Mouse (Mus musculus): ENCODE data around the gene Abca7. TPM values are rescaled to one million over a fixed set of nuclear protein-coding genes. Genes with fewer than 3 reads are reported as not detected.

The Abca7 gene
- polyA plus RNA-seq, 1 experiment from 2014 or later: 4.3 TPM

- Histone ChIP-seq H3K4me1 (peaks cover 54% of the 10 kb centered on the region), H3K4me2 (no peak overlapping the region), H3K27me3 (peaks cover 30% of the 10 kb centered on the region), H3K9me3 (no peaks in the 10 kb centered on the region), H3K9ac (no peak overlapping the region), H3K36me3 (no peaks in the 10 kb centered on the region; the same call in 1 of the 2 replicates), H3K27ac (peak overlapping the region; percentile 33; the same call in 1 of the 2 replicates), H3K4me3 (no peak overlapping the region)
- 75% methylated on average over 14 of the region's 14 CpGs for WGBS
- ATAC-seq (ENCODE audit: borderline replicate concordance, extremely low read depth, low FRiP score, low TSS enrichment): no peak
Observed at GRCm38 (mm10) chr10:80017771-80018170, 21.5 kb downstream of the Abca7 start.

DNA sequence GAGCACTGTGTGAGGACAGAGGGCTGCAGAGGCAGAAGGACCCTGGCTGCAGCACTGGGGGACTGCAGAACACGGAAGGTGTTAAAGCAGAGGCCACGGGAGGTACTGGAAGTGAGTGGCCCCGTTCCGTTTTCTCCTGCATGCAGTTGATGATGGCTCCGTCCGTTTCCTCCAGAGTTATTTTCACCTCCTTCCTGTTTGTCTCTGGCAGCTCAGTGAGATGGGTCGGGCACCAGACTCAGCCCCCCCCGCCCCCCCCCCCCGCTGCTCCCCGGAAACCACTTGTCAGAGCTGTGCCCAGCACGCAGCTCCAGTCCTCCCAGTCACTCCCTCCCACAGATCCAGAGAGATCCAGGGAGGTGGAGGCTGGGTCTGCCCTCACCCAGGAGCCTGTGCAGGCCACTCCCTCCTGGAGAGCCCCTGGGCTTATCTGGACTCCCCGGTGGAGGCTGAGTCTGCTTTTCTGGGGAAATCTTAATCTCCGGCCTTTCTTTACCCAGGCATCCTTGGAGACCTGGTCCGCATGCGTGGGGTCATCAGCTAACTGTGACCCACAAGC, 22.5 kb downstream of the Abca7 start:
- H3K27ac ChIP-seq: peak overlapping the region; percentile 87

GRCm38 (mm10) chr10:80019471-80020131, 23.3 kb downstream of the Abca7 start:
- H3K9ac ChIP-seq: peak overlapping the region; percentile 43
- peaks cover 12% of the 10 kb centered on the region for H3K27me3 ChIP-seq
- H3K4me1 ChIP-seq: peaks cover 48% of the 10 kb centered on the region
- H3K27ac ChIP-seq: peak overlapping the region; percentile 87
- peak overlapping the region; percentile 41 for H3K4me3 ChIP-seq
- ATAC-seq (ENCODE audit: borderline replicate concordance, extremely low read depth, low FRiP score, low TSS enrichment): peak; percentile 74
- H3K4me2 ChIP-seq: peak overlapping the region; percentile 62
- H3K9me3 ChIP-seq: no peaks in the 10 kb centered on the region
- 12% methylated on average over 20 of the region's 20 CpGs for WGBS
- no peaks in the 10 kb centered on the region; the same call in 1 of the 2 replicates for H3K36me3 ChIP-seq

More for the DNA sequence above, 22.5 kb downstream of the Abca7 start:
- Histone ChIP-seq H3K9ac (peak overlapping the region; percentile 43), H3K4me3 (peak overlapping the region; percentile 41), H3K4me2 (peak overlapping the region; percentile 62), H3K4me1 (peaks cover 54% of the 10 kb centered on the region), H3K36me3 (no peaks in the 10 kb centered on the region; the same call in 1 of the 2 replicates), H3K27me3 (peaks cover 20% of the 10 kb centered on the region), H3K9me3 (no peaks in the 10 kb centered on the region)
- peak; percentile 75 for ATAC-seq (ENCODE audit: borderline replicate concordance, extremely low read depth, low FRiP score, low TSS enrichment)
- 5% methylated on average over 13 of the region's 15 CpGs for WGBS

DNA sequence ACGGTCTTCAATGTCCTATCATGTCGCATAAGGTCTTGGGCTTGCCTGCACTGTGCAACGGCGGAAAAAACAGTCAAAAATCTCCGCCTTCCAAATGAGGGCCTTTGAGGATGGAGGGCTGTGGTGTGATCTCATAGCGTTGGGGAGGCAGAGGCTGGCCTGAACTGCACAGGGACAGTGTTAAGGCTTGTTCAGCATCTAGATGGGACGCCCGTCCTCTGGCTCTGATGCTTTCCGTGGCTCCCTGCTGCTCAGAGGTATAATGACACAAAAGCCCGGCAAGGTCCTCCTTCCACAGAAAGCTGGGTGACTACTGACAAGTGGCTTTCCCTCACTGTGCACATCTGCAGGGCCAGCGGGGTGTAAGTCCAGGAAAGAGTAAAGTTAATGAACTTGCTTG, 23.9 kb downstream of the Abca7 start:
- Histone ChIP-seq H3K9ac (peak overlapping the region; percentile 43), H3K4me3 (peak overlapping the region; percentile 41), H3K4me1 (peaks cover 45% of the 10 kb centered on the region), H3K36me3 (no peaks in the 10 kb centered on the region; the same call in 1 of the 2 replicates), H3K27ac (peak overlapping the region; percentile 87), H3K9me3 (no peaks in the 10 kb centered on the region), H3K27me3 (peaks cover 6% of the 10 kb centered on the region), H3K4me2 (peak overlapping the region; percentile 62)
- WGBS: 26% methylated on average over 11 of the region's 11 CpGs
- ATAC-seq (ENCODE audit: borderline replicate concordance, extremely low read depth, low FRiP score, low TSS enrichment): no peak

DNA sequence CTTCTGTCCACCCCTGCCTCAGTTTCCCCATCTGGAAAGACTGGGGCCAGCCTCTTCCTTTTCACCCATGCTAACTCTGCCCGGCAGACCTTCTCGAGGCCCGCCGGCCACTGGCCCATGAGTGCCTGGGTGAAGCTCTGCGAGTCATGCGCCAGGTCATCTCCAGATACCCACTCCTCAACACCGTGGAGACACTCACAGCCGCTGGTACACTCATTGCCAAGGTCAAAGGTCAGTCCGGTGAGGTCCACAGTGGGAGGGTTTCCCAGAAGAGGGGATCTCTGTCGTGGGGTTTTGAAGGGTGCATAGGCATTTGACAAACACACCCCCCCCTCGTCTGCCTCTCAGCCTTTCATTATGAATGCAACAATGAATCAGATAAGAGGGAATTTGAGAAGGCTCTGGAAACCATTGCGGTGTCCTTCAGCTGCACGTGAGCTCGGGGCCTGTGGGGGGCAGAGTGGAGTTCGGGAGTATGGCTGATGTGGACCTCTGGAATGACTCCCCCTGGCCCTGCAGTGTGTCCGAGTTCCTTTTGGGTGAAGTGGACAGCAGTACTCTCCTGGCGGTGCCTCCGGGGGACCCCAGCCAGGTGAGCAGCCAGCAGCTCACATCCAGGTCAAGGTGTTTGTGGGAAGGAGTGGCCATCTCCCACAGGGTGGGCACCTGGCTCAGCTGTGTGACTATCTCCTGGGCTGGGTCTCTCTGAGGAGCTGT, 24.5 kb downstream of the Abca7 start:
- Histone ChIP-seq H3K4me1 (peaks cover 42% of the 10 kb centered on the region), H3K9me3 (no peaks in the 10 kb centered on the region), H3K27me3 (peaks cover 4% of the 10 kb centered on the region; the same call in 1 of the 2 replicates), H3K4me3 (0 out of 2 replicates have a peak overlapping the region, but pooled peaks have one; percentile 41), H3K36me3 (no peaks in the 10 kb centered on the region; the same call in 1 of the 2 replicates), H3K27ac (no peak overlapping the region), H3K4me2 (peak overlapping the region; percentile 62), H3K9ac (0 out of 2 replicates have a peak overlapping the region, but pooled peaks have one; percentile 43)
- ATAC-seq (ENCODE audit: borderline replicate concordance, extremely low read depth, low FRiP score, low TSS enrichment): no peak
- WGBS: 72% methylated on average over 18 of the region's 18 CpGs

- Histone ChIP-seq H3K9ac (no peak overlapping the region), H3K9me3 (no peaks in the 10 kb centered on the region), H3K27ac (no peak overlapping the region), H3K36me3 (no peaks in the 10 kb centered on the region; the same call in 1 of the 2 replicates), H3K4me1 (peaks cover 37% of the 10 kb centered on the region), H3K4me2 (no peak overlapping the region), H3K4me3 (no peak overlapping the region), H3K27me3 (peaks cover 4% of the 10 kb centered on the region; the same call in 1 of the 2 replicates)
- no peak for ATAC-seq (ENCODE audit: borderline replicate concordance, extremely low read depth, low FRiP score, low TSS enrichment)
- 82% methylated on average over 13 of the region's 13 CpGs for WGBS
Observed at GRCm38 (mm10) chr10:80021320-80021641, 25.0 kb downstream of the Abca7 start.

DNA sequence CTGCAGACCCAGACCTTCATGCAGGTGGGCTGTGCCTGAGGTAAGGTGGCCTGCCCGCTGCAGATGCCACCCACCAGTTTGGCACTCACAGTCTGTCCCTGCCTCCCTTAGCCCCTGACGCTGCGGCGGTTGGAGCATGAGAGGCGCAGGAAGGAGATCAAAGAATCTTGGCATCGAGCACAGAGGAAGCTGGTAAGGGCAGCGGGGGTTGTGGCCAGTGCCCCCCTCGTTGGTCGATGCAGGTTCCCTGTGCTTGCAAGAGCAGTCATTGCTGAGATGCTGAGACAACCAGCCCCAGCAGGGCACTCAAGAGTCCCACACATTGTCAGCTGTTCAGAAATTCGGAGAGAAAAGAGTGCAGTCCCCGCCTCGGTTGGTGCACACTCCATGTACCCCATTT, 25.9 kb downstream of the Abca7 start:
- ATAC-seq (ENCODE audit: borderline replicate concordance, extremely low read depth, low FRiP score, low TSS enrichment): no peak
- 84% methylated on average over 12 of the region's 12 CpGs for WGBS

GRCm38 (mm10) chr10:80022806-80023205, 26.5 kb downstream of the Abca7 start:
- ATAC-seq (ENCODE audit: borderline replicate concordance, extremely low read depth, low FRiP score, low TSS enrichment): no peak
- Histone ChIP-seq H3K9ac (no peak overlapping the region), H3K4me1 (peaks cover 31% of the 10 kb centered on the region), H3K27ac (no peak overlapping the region), H3K27me3 (0 out of 2 replicates have a peak, but pooled peaks cover under 1% of the 10 kb centered on the region), H3K36me3 (no peaks in the 10 kb centered on the region; the same call in 1 of the 2 replicates), H3K4me2 (no peak overlapping the region), H3K9me3 (no peaks in the 10 kb centered on the region), H3K4me3 (no peak overlapping the region)
- WGBS: 95% methylated on average over 8 of the region's 8 CpGs

More for the DNA sequence above, 25.9 kb downstream of the Abca7 start:
- H3K27me3 ChIP-seq: peaks cover 4% of the 10 kb centered on the region; the same call in 1 of the 2 replicates
- H3K4me2 ChIP-seq: no peak overlapping the region
- no peak overlapping the region for H3K9ac ChIP-seq
- H3K27ac ChIP-seq: no peak overlapping the region
- H3K4me1 ChIP-seq: peaks cover 34% of the 10 kb centered on the region
- no peak overlapping the region for H3K4me3 ChIP-seq
- H3K36me3 ChIP-seq: no peaks in the 10 kb centered on the region; the same call in 1 of the 2 replicates
- no peaks in the 10 kb centered on the region for H3K9me3 ChIP-seq

- no peak overlapping the region for H3K4me3 ChIP-seq
- no peaks in the 10 kb centered on the region for H3K27me3 ChIP-seq
- H3K4me1 ChIP-seq: peaks cover 26% of the 10 kb centered on the region
- no peak overlapping the region for H3K27ac ChIP-seq
- no peak overlapping the region for H3K4me2 ChIP-seq
- WGBS: 69% methylated on average over 5 of the region's 5 CpGs
- ATAC-seq (ENCODE audit: borderline replicate concordance, extremely low read depth, low FRiP score, low TSS enrichment): no peak
- no peaks in the 10 kb centered on the region for H3K9me3 ChIP-seq
- H3K9ac ChIP-seq: no peak overlapping the region
- no peaks in the 10 kb centered on the region; the same call in 1 of the 2 replicates for H3K36me3 ChIP-seq
Observed at GRCm38 (mm10) chr10:80023758-80024157, 27.5 kb downstream of the Abca7 start.

DNA sequence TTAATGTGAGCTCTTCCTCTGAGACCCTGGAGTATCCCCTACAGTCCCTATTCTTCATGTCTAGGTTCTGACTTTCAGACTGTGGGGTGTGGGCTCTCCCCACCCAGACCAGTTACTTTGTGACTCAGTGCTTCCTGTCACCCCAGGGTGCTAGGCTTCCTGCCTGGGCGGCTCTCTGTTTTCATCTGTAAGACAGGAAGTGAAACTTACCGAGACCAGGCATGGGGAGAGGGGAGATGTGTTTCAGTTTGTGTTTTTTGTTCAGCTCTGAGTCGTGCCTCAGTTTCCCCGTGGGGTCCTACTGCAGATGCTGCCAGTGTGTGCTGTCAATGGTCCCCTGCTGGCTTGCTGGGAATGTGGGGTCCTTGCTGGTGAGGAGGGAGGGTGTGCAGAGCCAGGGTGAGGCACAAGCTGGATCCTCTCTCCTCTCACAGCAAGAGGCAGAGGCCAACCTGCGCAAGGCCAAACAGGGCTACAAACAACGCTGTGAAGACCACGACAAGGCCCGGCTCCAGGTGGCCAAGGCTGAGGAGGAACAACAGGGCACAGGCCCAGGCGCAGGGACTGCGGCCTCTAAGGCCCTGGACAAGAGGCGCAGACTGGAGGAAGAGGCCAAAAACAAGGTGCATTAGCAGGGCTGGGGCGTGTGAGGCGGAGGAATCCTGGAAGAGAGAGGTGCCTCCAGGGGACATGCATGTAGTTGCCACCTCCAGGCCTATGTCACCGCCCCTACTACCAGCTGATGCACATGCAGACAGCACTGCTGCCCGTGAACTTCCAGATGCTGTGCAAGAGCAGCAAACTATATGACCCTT, 28.1 kb downstream of the Abca7 start:
- Histone ChIP-seq H3K4me3 (no peak overlapping the region), H3K27me3 (no peaks in the 10 kb centered on the region), H3K9ac (no peak overlapping the region), H3K4me1 (peaks cover 20% of the 10 kb centered on the region), H3K36me3 (no peaks in the 10 kb centered on the region; the same call in 1 of the 2 replicates), H3K4me2 (no peak overlapping the region), H3K27ac (no peak overlapping the region), H3K9me3 (no peaks in the 10 kb centered on the region)
- 75% methylated on average over 15 of the region's 15 CpGs for WGBS
- no peak for ATAC-seq (ENCODE audit: borderline replicate concordance, extremely low read depth, low FRiP score, low TSS enrichment)

GRCm38 (mm10) chr10:80025044-80025347, 28.7 kb downstream of the Abca7 start:
- Histone ChIP-seq H3K27me3 (no peaks in the 10 kb centered on the region), H3K4me1 (peaks cover 14% of the 10 kb centered on the region), H3K4me3 (no peak overlapping the region), H3K36me3 (no peaks in the 10 kb centered on the region; the same call in 1 of the 2 replicates), H3K27ac (no peak overlapping the region), H3K9me3 (no peaks in the 10 kb centered on the region), H3K9ac (no peak overlapping the region), H3K4me2 (no peak overlapping the region)
- ATAC-seq (ENCODE audit: borderline replicate concordance, extremely low read depth, low FRiP score, low TSS enrichment): no peak
- WGBS: 47% methylated on average over 4 of the region's 4 CpGs

Data from lung, embryonic 15.5 days (tissue).